Mouse (Mus musculus): ENCODE measurements around the gene Dhtkd1.

DNA sequence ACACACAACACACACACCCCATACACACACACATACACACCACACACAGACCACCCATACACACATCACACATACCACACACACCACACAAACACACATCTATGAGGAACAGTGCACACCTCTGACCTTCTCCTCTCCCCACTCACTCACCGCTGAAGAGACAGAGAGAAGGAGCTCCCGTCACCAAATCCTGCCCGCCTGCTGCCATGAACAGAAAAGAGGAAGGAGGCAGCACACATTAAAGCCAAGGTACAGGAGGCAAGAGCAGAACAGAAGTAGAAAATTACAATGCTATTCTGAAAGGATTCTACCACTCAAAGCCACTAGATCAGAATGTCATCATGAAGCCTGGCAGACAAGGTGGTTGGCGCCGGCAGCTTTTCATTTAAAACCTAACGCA is 19.8 kb downstream of the Dhtkd1 start:
- TF ChIP-seq CTCF (IDR thresholded peaks at IDR 0.05) (no peak), EP300 (IDR thresholded peaks at IDR 0.05) (no peak)

Measured in lung, postnatal 0 days (tissue).